9 mouse cellular contexts compared by ENCODE assay signal in the genomic region with DNA sequence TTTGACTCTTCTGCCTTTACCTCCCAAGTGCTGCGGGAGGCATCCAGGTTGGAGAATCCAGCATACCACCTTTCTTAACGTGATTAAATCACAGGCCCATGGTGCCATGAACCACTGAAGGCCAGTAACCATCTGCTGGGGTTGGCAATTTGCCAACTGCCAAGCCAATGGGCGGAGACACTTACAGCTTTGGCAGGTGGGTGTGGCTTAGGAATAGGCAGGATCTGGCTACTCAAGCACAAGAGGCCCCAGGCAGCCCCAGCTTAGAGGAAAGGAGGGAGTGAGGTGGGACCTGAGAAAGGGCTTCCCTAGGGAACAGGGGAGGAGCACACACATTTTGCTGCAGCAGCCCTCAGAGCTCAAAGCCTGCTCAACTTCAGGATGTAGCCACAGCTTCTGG. TPM values are rescaled to one million over a fixed set of nuclear protein-coding genes. Genes with fewer than 3 reads are reported as not detected.
DNase-seq lines count a peak whose midpoint lies in the region; ATAC-seq and TF ChIP-seq lines count a peak whose summit lies in the region.
"Had no signal": no experiment of that assay in that cellular context is flagged by ENCODE, and none has a peak within 500 bp of the region (broad histone marks: within the 10 kb centered on the region; RNA-seq: fewer than 3 reads in every experiment).

No protein-coding gene starts in this region.

- peaks cover 18 to 46% of the 10 kb centered on the region in 2 experiments for H3K4me1 ChIP-seq in MEL (ENCODE audit: control insufficient read depth in 1 of 2, insufficient read depth in 2 of 2, low read length in 2 of 2)
- H3K4me1 ChIP-seq in midbrain, postnatal 0 days (ENCODE audit: insufficient read depth, low read length): no peaks in the 10 kb centered on the region; the same call in 1 of the 2 replicates

- H3K27ac ChIP-seq in MEL (ENCODE audit: control insufficient read depth, low read depth, low read length): no peak overlapping the region
- no peak overlapping the region for H3K27ac ChIP-seq in midbrain, postnatal 0 days (ENCODE audit: low read depth, low read length)

- no peak overlapping the region for H3K4me2 ChIP-seq in midbrain, postnatal 0 days (ENCODE audit: low read depth, low read length, poor library complexity, severe bottlenecking)

- TF ChIP-seq RAD21 in MEL (IDR thresholded peaks at IDR 0.05; ENCODE audit: low read depth, low read length): no peak

- TF ChIP-seq POLR2A in MEL (IDR thresholded peaks at IDR 0.05; ENCODE audit: control insufficient read depth in 1 of 2, insufficient read depth in 1 of 2, low read depth in 1 of 2, low read length in 2 of 2, poor library complexity in 1 of 2): no peak

- peaks cover 8 to 34% of the 10 kb centered on the region in 2 experiments; a peak in 3 of 4 replicates for H3K36me3 ChIP-seq in MEL (ENCODE audit: control insufficient read depth in 1 of 2, insufficient read depth in 2 of 2, low read length in 2 of 2)
- H3K36me3 ChIP-seq in midbrain, postnatal 0 days (ENCODE audit: insufficient read depth, low read length): peaks cover 74% of the 10 kb centered on the region

- H3K27me3 ChIP-seq in MEL (ENCODE audit: control insufficient read depth in 1 of 2, insufficient read depth in 2 of 2, low read length in 2 of 2): no peaks in the 10 kb centered on the region
- no peaks in the 10 kb centered on the region for H3K27me3 ChIP-seq in midbrain, postnatal 0 days (ENCODE audit: insufficient read depth, low read length)
- H3K27me3 ChIP-seq: CH12.LX had no signal

- no peaks in the 10 kb centered on the region for H3K9me3 ChIP-seq in MEL (replicated peaks; ENCODE audit: insufficient read depth, low read length)
- no peaks in the 10 kb centered on the region for H3K9me3 ChIP-seq in midbrain, postnatal 0 days (ENCODE audit: low read length)

- no peak for ATAC-seq in midbrain, postnatal 0 days (ENCODE audit: low FRiP score)

- no peak for TF ChIP-seq EP300 in MEL (IDR thresholded peaks at IDR 0.05; ENCODE audit: low read depth in 1 of 2, low read length in 2 of 2)

- peak; percentile 43 for DNase-seq in gastrocnemius, postnatal 14 days
- no peak for DNase-seq in gastrocnemius, adult 8-10 months (ENCODE audit: low spot score in 2 of 2)
- DNase-seq in MEL (ENCODE audit: low read depth, low spot score): peak; percentile 55
- DNase-seq in cerebellum, postnatal 14 days: peak; percentile 92 to 93
- peak; percentile 43 for DNase-seq in kidney, postnatal 14 days
- DNase-seq in midbrain, postnatal 0 days (ENCODE audit: low spot score): peak; percentile 88
- DNase-seq in T-cell, adult 2 months (ENCODE audit: low spot score): no peak
- no peak for DNase-seq in urinary bladder, postnatal 14 days (ENCODE audit: low spot score)

- no peak overlapping the region for H3K4me3 ChIP-seq in MEL (ENCODE audit: control insufficient read depth in 1 of 2, insufficient read depth in 1 of 2, low read depth in 2 of 2, low read length in 2 of 2)
- H3K4me3 ChIP-seq in midbrain, postnatal 0 days (ENCODE audit: low read depth, low read length): no peak overlapping the region

- TF ChIP-seq CTCF in MEL (IDR thresholded peaks at IDR 0.05 in 2 of 3, conservative IDR thresholded peaks at IDR 0.05 in 1 of 3; ENCODE audit: control insufficient read depth in 1 of 3, insufficient read depth in 1 of 3, low read depth in 2 of 3, low read length in 3 of 3, poor library complexity in 1 of 3, severe bottlenecking in 1 of 3): no peak
- TF ChIP-seq CTCF in midbrain, postnatal 0 days (IDR thresholded peaks at IDR 0.05): no peak

- peaks cover 4% of the 10 kb centered on the region for H3K79me2 ChIP-seq in MEL (ENCODE audit: control insufficient read depth, insufficient read depth, low read length, poor library complexity)

- 35% methylated on average over 3 of the region's 3 CpGs for WGBS in midbrain, postnatal 0 days

- intact Hi-C loops in gastrocnemius, postnatal 14 days (cut with DNase I; ENCODE audit: low total_unique reads): no loop called here

- no peak overlapping the region for H3K9ac ChIP-seq in MEL (ENCODE audit: control insufficient read depth, low read depth, low read length, poor library complexity, severe bottlenecking)
- H3K9ac ChIP-seq in midbrain, postnatal 0 days (replicated peaks; ENCODE audit: low read length, poor library complexity, severe bottlenecking): no peak overlapping the region

TF ChIP-seq in MEL, 35 proteins besides CTCF, POLR2A, EP300 and RAD21:
- TF ChIP-seq MAX (IDR thresholded peaks at IDR 0.05; ENCODE audit: low read length): no peak
- TF ChIP-seq ZKSCAN1 (IDR thresholded peaks at IDR 0.05; ENCODE audit: low read depth, low read length): no peak
- TF ChIP-seq KAT2A (conservative IDR thresholded peaks at IDR 0.05; ENCODE audit: low read depth, low read length): no peak
- no peak for TF ChIP-seq MYC (IDR thresholded peaks at IDR 0.05; ENCODE audit: low read depth, low read length)
- TF ChIP-seq MAFK (IDR thresholded peaks at IDR 0.05; ENCODE audit: borderline replicate concordance, low read depth, low read length): no peak
- TF ChIP-seq SMC3 (IDR thresholded peaks at IDR 0.05; ENCODE audit: low read depth, low read length): no peak
- TF ChIP-seq ZC3H11A (IDR thresholded peaks at IDR 0.05; ENCODE audit: low read depth, low read length): no peak
- no peak for TF ChIP-seq RCOR1 (IDR thresholded peaks at IDR 0.05; ENCODE audit: low read depth, low read length)
- TF ChIP-seq USF2 (IDR thresholded peaks at IDR 0.05; ENCODE audit: borderline replicate concordance in 1 of 2, insufficient read depth in 1 of 2, low read depth in 1 of 2, low read length in 2 of 2): no peak
- TF ChIP-seq MXI1 (IDR thresholded peaks at IDR 0.05; ENCODE audit: low read depth, low read length): no peak
- no peak for TF ChIP-seq TBP (IDR thresholded peaks at IDR 0.05; ENCODE audit: low read depth, low read length)
- TF ChIP-seq E2F4 (IDR thresholded peaks at IDR 0.05; ENCODE audit: borderline replicate concordance, low read depth, low read length): no peak
- TF ChIP-seq GATA1 (IDR thresholded peaks at IDR 0.05; ENCODE audit: low read depth, low read length): no peak
- no peak for TF ChIP-seq MYB (IDR thresholded peaks at IDR 0.05; ENCODE audit: low read depth, low read length)
- no peak for TF ChIP-seq POLR2AphosphoS2 (IDR thresholded peaks at IDR 0.05; ENCODE audit: low read length)
- no peak for TF ChIP-seq HCFC1 (IDR thresholded peaks at IDR 0.05; ENCODE audit: low read depth, low read length)
- no peak for TF ChIP-seq GABPA (IDR thresholded peaks at IDR 0.05; ENCODE audit: low read depth, low read length)

RNA-seq across cellular contexts. Expression of a gene that starts 11.7 kb away (rescaled TPM):
- 100 to 1,000 TPM; 793 to 884 TPM for total RNA-seq in gastrocnemius, postnatal 14 days (2021)
- total RNA-seq in gastrocnemius, adult 8-10 months (2022): 100 to 1,000 TPM; 691 to 868 (median 797) TPM
- 879 and 935 TPM in 2 replicates for total RNA-seq in MEL (2012; rRNA removed)
- polyA plus RNA-seq in MEL (2012; ENCODE audit: insufficient read depth in 1 of 2, insufficient read length in 2 of 2, low read depth in 1 of 2, low replicate concordance in 2 of 2, missing spikeins in 1 of 2): 100 to 1,000 TPM in 1 of 2 experiments, not detected in 1; 481 TPM
- total RNA-seq in midbrain, postnatal 0 days (2014; rRNA removed): 295 and 379 TPM in 2 replicates
- polyA plus RNA-seq in midbrain, postnatal 0 days (2015; fragmentation: Nextera tagmentation; extraction: Ambion mirVana): 638 and 795 TPM in 2 replicates

RNA-seq across cellular contexts. Expression of a gene that starts 15.1 kb away (rescaled TPM):
- total RNA-seq in gastrocnemius, postnatal 14 days (2021): 10 to 100 TPM; 18.1 to 24.6 TPM
- 10 to 100 TPM in 3 of 4 experiments, 1 to 10 TPM in 1; 9.9 to 13.1 (median 10.8) TPM for total RNA-seq in gastrocnemius, adult 8-10 months (2022)
- 113 and 125 TPM in 2 replicates for total RNA-seq in MEL (2012; rRNA removed)
- polyA plus RNA-seq in MEL (2012; ENCODE audit: insufficient read depth in 1 of 2, insufficient read length in 2 of 2, low read depth in 1 of 2, low replicate concordance in 2 of 2, missing spikeins in 1 of 2): 100 to 1,000 TPM in 1 of 2 experiments, not detected in 1; 258 TPM
- 69.6 and 91.1 TPM in 2 replicates for total RNA-seq in midbrain, postnatal 0 days (2014; rRNA removed)
- polyA plus RNA-seq in midbrain, postnatal 0 days (2015; fragmentation: Nextera tagmentation; extraction: Ambion mirVana): 24.8 and 25.1 TPM in 2 replicates

RNA-seq across cellular contexts. Expression of a gene that starts 19.0 kb away (rescaled TPM):
- total RNA-seq in gastrocnemius, postnatal 14 days (2021): 100 to 1,000 TPM in 1 of 2 experiments, 10 to 100 TPM in 1; 81.0 to 102 TPM
- total RNA-seq in gastrocnemius, adult 8-10 months (2022): 100 to 1,000 TPM; 120 to 138 (median 131) TPM
- total RNA-seq in MEL (2012; rRNA removed): 81.4 and 86.9 TPM in 2 replicates
- polyA plus RNA-seq in MEL (2012; ENCODE audit: insufficient read depth in 1 of 2, insufficient read length in 2 of 2, low read depth in 1 of 2, low replicate concordance in 2 of 2, missing spikeins in 1 of 2): 100 to 1,000 TPM in 1 of 2 experiments, not detected in 1; 289 TPM
- 30.4 and 47.0 TPM in 2 replicates for total RNA-seq in midbrain, postnatal 0 days (2014; rRNA removed)
- 154 and 157 TPM in 2 replicates for polyA plus RNA-seq in midbrain, postnatal 0 days (2015; fragmentation: Nextera tagmentation; extraction: Ambion mirVana)

RNA-seq across cellular contexts. Expression of a gene that starts 30.9 kb away (rescaled TPM):
- 1 to 10 TPM; 5.2 to 6.0 TPM for total RNA-seq in gastrocnemius, postnatal 14 days (2021)
- 1 to 10 TPM; 4.2 to 6.3 (median 4.7) TPM for total RNA-seq in gastrocnemius, adult 8-10 months (2022)
- 14.1 and 15.6 TPM in 2 replicates for total RNA-seq in MEL (2012; rRNA removed)
- 10 to 100 TPM in 1 of 2 experiments, not detected in 1; 18.8 TPM for polyA plus RNA-seq in MEL (2012; ENCODE audit: insufficient read depth in 1 of 2, insufficient read length in 2 of 2, low read depth in 1 of 2, low replicate concordance in 2 of 2, missing spikeins in 1 of 2)
- 118 and 147 TPM in 2 replicates for total RNA-seq in midbrain, postnatal 0 days (2014; rRNA removed)
- 12.5 and 13.9 TPM in 2 replicates for polyA plus RNA-seq in midbrain, postnatal 0 days (2015; fragmentation: Nextera tagmentation; extraction: Ambion mirVana)

Comparison
In these comparisons a context has a peak if more than half of its experiments do, and no peak if none do; other contexts are left out.
1. DNase-seq: peak in gastrocnemius, postnatal 14 days (single experiment), MEL (single experiment), cerebellum, postnatal 14 days (2 of 2), kidney, postnatal 14 days (single experiment) and midbrain, postnatal 0 days (single experiment); none in gastrocnemius, adult 8-10 months (0 of 2), T-cell, adult 2 months (single experiment) and urinary bladder, postnatal 14 days (single experiment).